Mouse (Mus musculus) hindbrain, embryonic 16.5 days (tissue): ENCODE results near the gene Slc23a2. TPM values are rescaled to one million over a fixed set of nuclear protein-coding genes. Genes with fewer than 3 reads are reported as not detected.

Experiments
- ATAC-seq: fragments of 200-750 bp; cut with Nextera tagmentation; 2 replicates; pipeline ENCODE4 v1.8.0; 2017; ENCODE audit warnings: moderate TSS enrichment, moderate library complexity
- H3K27ac ChIP-seq: fragments of 300-500 bp; sonication (generic); 2 replicates; pipeline ENCODE4 v1.5.1; 2014; ENCODE audit warnings: low read depth, mild to moderate bottlenecking, control low read depth, low read length, moderate library complexity
- H3K27me3 ChIP-seq: fragments of 300-500 bp; sonication (generic); replicated peaks from 2 replicates; pipeline ENCODE4 v1.6.1; 2014; ENCODE audit warnings: low read length; ENCODE audit not compliant: control insufficient read depth, insufficient read depth
- H3K36me3 ChIP-seq: fragments of 300-500 bp; sonication (generic); 2 replicates; pipeline ENCODE4 v1.6.1; 2014; ENCODE audit warnings: mild to moderate bottlenecking, low read length, moderate library complexity, mixed read lengths; ENCODE audit not compliant: control insufficient read depth, insufficient read depth
- H3K4me1 ChIP-seq: fragments of 300-500 bp; sonication (generic); 2 replicates; pipeline ENCODE4 v1.6.1; 2014; ENCODE audit warnings: low read depth, low read length; ENCODE audit not compliant: control insufficient read depth, insufficient read depth
- H3K4me2 ChIP-seq: fragments of 300-500 bp; sonication (generic); 2 replicates; pipeline ENCODE4 v1.6.1; 2014; ENCODE audit warnings: mild to moderate bottlenecking, low read length, control low read depth, moderate library complexity
- H3K4me3 ChIP-seq: fragments of 300-500 bp; sonication (generic); 2 replicates; pipeline ENCODE4 v1.5.1; 2014; ENCODE audit warnings: mild to moderate bottlenecking, low read length, control low read depth, moderate library complexity
- H3K9ac ChIP-seq: fragments of 300-500 bp; sonication (generic); 2 replicates; pipeline ENCODE4 v1.6.1; 2014; ENCODE audit warnings: low read depth, mild to moderate bottlenecking, control low read depth, low read length, moderate library complexity
- H3K9me3 ChIP-seq: fragments of 300-500 bp; sonication (generic); 2 replicates; pipeline ENCODE4 v1.6.1; 2014; ENCODE audit warnings: mild to moderate bottlenecking, low read length, moderate library complexity; ENCODE audit not compliant: control insufficient read depth
- WGBS: fragments of 180-500 bp; shearing (Covaris S2); extraction: QIAGEN DNeasy Blood & Tissue Kit; methylation state at CpG from one replicate; pipeline ENCODE4 v1.1.7; 2014; 5-methylcytosine and 5-hydroxymethylcytosine counted together
- polyA plus RNA-seq: library from polyadenylated mRNA; unstranded; fragments of >200 nt; fragmentation: Nextera tagmentation; extraction: Ambion mirVana; gene quantifications from 2 replicates; pipeline ENCODE4 v1.2.1, GENCODE M21; 2015

Slc23a2 gene
- polyA plus RNA-seq, 1 experiment from 2014 or later, result 40.8 TPM

DNA sequence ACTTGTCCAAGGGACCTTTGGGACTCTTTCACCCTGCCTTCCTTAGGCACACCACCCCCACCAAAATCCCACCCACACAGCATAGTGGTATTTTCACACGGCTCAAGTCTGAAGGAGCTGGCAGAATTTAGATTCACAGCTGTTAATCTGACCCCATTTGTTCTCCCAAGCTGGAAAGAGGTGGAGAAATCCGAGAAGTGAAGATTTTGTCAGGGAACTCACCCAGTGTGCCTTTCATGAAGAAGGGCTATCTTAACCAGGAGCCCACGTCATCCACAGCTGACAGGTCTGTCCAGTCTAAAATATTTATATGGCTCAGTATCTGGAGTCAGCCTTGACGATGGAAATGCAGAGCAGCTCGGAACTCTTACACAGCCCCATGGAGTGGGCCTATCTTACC lies 108.6 kb downstream of the Slc23a2 start:
- no peak overlapping the region for H3K9ac ChIP-seq
- WGBS, result 85% methylated on average over 5 of the region's 5 CpGs
- peaks cover under 1% of the 10 kb centered on the region for H3K4me1 ChIP-seq
- H3K36me3 ChIP-seq, result no peaks in the 10 kb centered on the region
- H3K4me3 ChIP-seq, result no peak overlapping the region
- ATAC-seq, result no peak
- H3K9me3 ChIP-seq, result no peaks in the 10 kb centered on the region
- no peaks in the 10 kb centered on the region for H3K27me3 ChIP-seq
- H3K27ac ChIP-seq, result no peak overlapping the region
- H3K4me2 ChIP-seq, result no peak overlapping the region

DNA sequence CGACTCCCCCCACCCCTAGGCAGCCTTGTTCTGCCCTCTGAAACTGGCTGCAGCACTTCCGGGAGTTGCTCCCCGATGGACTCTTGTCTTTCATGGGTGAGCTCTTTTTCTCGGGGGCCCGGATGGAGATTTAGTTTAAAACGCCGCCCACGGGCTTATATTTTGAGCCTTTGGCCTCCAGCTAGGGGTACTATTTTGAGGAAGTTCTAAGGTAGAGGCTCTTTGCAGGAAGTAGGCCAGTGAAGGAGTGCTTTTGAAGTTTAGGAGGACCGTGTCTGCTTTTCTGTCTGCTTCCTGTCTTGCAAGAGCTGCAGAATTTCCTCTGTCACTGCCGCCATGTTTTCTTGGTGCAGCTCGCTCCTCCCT lies 109.5 kb downstream of the Slc23a2 start:
- Histone ChIP-seq H3K4me2 (no peak overlapping the region), H3K27ac (no peak overlapping the region), H3K4me3 (no peak overlapping the region), H3K27me3 (no peaks in the 10 kb centered on the region), H3K9me3 (no peaks in the 10 kb centered on the region), H3K4me1 (peaks cover 7% of the 10 kb centered on the region), H3K9ac (no peak overlapping the region), H3K36me3 (no peaks in the 10 kb centered on the region)
- WGBS, result 55% methylated on average over 11 of the region's 11 CpGs
- ATAC-seq, result no peak

DNA sequence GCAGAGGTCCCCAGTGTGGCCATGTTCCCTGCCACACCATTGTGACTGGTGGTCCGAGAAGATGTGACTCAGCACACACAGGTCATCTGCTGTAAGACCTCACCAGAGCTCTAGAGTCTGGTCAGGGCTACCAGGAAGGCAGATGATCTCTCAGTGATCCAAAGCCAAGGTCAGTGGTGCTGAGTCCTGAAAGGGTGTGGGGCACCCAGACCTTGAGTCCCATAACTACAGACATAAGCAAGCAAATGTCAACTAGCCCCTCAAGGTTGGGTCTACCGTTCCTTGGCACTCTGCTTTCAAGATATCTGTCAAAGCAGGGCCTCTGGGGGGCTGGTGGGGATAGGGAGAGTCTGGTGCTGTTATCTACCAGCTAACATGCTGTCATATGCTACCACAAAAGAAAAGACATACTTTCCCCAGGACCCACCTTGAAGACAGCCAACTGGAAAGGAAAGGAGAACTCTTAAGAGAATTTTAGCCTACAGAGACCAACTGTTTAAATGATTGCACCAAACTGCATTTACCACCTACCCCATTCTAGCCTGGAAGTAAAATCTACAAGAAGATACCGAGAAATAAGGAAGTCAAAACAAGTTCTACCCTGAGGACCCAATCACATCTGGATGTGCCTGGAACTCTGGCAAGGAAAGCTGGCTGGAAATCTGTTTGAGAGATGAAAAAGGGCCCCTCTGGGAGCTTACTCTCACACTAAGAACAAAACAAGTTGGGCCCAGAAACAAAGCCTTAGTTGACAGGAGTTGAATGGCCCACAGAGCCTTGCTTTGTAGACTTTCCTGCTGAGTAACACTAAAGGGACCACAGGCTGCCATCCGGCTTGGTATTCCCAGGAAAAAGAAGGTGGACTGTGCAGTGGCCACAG lies 110.1 kb downstream of the Slc23a2 start:
- no peak for ATAC-seq
- Histone ChIP-seq H3K4me1 (peaks cover 9% of the 10 kb centered on the region), H3K9ac (no peak overlapping the region), H3K27me3 (no peaks in the 10 kb centered on the region), H3K9me3 (no peaks in the 10 kb centered on the region), H3K27ac (no peak overlapping the region), H3K36me3 (no peaks in the 10 kb centered on the region), H3K4me3 (no peak overlapping the region), H3K4me2 (no peak overlapping the region)
- WGBS, result 60% methylated on average over 4 of the region's 4 CpGs

DNA sequence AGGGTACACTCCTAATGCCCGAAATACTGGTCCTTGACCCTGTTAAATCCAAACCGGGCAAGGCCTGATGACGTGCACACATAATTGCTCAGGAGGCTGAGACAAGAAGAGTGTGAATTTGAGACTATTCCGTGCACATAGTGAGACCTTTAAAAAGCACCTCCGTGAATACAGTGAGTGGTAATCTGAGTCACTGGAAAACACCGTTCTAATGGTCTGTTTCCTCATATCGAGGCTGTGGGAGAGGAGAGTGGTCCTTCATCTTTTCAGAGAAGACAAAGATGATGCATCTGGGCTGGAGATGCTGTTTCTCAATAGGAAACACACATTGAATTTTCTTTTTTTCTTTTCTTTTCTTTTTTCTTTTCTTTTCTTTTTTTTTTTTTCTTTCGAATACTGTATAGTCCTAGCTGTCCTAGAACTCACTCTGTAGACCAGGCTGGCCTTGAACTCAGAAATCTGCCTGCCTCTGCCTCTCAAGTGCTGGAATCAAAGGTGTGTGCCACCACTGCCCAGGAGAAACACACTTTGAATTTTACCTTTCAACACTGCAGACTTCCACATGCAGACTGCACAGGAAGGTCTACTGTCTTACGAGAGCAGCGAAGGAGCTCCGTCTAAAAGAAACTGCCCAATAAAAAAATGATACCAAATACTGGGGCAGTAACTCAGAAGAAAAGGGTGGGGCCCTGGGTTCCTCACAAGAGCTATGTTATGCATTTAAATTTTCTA lies 113.4 kb downstream of the Slc23a2 start:
- 59% methylated on average over 11 of the region's 11 CpGs for WGBS
- H3K27me3 ChIP-seq, result no peaks in the 10 kb centered on the region
- ATAC-seq, result no peak
- peak overlapping the region; percentile 94 for H3K4me2 ChIP-seq
- peak overlapping the region; percentile 79; the same call in 1 of the 2 replicates for H3K9ac ChIP-seq
- H3K4me3 ChIP-seq, result no peak overlapping the region; the same call in 1 of the 2 replicates
- H3K9me3 ChIP-seq, result no peaks in the 10 kb centered on the region
- H3K4me1 ChIP-seq, result peaks cover 18% of the 10 kb centered on the region
- H3K27ac ChIP-seq, result peak overlapping the region; percentile 91
- no peaks in the 10 kb centered on the region for H3K36me3 ChIP-seq

DNA sequence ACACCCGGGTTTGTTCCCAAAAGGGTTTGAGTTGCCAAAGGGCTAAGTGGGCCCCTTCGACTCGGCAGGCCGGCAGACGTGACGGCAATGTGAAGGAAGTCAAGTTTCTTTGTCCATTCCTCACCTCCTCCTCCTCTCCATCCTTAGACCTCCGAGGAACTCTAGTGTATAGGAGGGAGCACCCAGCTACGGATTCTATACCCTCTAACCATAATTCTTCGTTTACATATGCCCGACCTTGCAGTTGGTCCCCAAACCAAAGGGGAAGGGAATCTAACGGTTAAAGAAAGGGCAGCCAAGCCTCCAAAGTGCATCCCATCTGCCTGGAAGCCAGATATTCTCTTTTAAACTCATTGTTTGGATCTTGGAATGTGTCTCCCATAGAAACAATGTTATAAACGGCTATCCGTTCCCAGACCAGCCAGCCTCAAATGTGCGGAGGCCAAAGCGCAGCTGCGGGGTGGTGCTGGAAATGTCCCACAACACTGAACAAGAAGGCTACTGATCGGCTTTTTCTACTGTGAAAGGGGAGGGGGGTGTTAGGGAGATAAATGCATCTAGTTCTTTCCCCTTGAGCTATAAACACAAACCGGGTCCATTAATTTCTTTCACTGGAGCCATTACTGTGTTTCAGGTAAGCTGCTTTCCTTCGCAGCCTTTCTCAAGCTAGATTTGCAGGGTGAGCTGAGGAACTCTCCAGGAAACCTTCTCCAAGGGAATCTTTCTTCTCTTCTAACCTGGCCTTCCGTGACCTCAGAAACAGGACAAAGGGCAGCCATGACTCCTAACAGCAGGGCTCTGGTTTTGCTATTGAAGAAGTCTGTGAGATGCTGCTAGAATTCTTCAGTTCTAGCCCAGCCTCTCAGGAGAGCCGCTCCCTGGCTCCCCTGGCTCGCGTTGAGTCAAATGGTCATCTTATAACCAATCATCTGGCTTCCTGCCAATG lies 114.2 kb downstream of the Slc23a2 start:
- H3K4me3 ChIP-seq, result peak overlapping the region; percentile 62
- peaks cover 18% of the 10 kb centered on the region for H3K4me1 ChIP-seq
- ATAC-seq, result peak; percentile 25
- H3K27me3 ChIP-seq, result no peaks in the 10 kb centered on the region
- H3K4me2 ChIP-seq, result peak overlapping the region; percentile 94
- H3K27ac ChIP-seq, result peak overlapping the region; percentile 91
- H3K36me3 ChIP-seq, result no peaks in the 10 kb centered on the region
- H3K9ac ChIP-seq, result peak overlapping the region; percentile 79
- no peaks in the 10 kb centered on the region for H3K9me3 ChIP-seq
- WGBS, result 3% methylated on average over 23 of the region's 23 CpGs

DNA sequence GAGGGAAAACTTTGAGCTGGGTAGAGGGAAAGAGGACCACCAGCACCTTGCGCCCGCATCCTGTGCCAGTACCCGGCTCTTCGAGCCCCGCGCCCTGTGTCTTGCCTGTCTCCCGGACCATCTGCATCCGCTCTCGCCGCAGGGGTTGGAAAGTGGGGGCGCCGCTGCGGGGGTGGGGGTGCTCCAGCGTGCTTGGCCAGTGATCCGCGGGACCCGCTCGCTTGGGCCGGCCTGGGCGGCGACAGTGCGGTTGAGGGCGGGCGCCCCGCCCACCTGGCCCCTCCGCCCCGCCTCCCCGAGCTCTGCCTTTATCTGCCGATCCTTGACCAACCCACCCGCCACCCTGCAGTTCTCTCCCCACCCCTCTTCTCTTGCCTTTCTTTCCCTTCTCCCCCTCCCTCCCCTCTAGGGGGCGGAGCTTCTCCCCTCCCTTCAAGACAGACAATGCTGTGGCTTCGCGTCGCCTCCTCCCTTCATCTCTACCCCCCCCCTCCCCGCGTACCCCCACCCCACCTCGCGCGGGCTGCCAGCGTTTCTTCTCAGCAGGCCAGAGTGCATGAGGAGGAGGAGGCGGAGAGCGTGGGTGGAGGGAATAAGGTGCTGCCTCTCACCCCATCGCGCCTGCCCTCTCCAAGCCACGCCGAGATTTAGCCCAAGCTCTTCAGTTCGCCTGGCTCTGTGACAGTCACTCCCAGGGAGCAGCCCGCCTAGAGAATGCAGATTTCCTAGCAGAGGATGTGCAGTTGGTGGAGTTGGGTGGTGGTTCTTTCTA lies 115.1 kb downstream of the Slc23a2 start, which contains the start of gene Rassf2:
Gene Rassf2 (minus strand): TSS at position 613 of the 772 bp plus-strand sequence.
- 1% methylated on average over 30 of the region's 48 CpGs for WGBS

DNA sequence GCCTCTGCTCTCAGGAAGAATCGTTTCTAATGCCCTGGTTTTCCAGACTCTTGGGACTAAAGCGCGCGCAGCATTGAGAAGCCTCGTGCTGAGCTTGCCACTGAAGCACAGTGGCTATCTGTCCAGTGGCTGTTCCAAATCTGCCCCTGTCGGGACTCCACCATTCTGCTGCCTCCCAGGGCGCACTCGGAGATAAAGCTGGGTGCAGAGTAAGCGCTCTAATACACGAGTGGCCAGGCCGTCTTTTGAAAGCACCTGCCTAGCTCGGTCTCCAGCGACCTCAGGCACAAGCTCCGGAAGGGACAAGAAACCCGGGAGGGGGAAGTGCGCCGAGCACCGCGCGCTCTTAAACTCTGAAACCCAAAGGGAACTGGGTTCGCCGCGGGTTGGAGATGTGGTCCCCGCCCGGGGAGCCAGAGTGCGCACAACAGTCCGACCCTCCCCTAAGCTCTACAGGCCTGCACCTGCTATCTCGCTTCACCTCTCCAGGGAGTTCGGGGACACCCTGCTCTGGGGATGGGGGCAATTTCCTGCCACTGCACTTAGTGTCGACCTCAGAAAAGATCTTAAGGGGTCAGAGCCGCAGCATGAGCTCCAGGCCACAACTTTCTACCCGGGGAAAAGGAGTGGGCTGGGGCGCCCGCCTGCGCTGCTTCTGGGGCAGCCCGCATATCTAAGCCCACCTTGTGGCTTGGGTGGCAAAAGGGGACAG lies 115.9 kb downstream of the Slc23a2 start:
- peak overlapping the region; percentile 91 for H3K27ac ChIP-seq
- ATAC-seq, result peak; percentile 22
- H3K4me1 ChIP-seq, result peaks cover 21% of the 10 kb centered on the region
- H3K9me3 ChIP-seq, result no peaks in the 10 kb centered on the region
- peak overlapping the region; percentile 62 for H3K4me3 ChIP-seq
- no peaks in the 10 kb centered on the region for H3K36me3 ChIP-seq
- peak overlapping the region; percentile 79 for H3K9ac ChIP-seq
- no peaks in the 10 kb centered on the region for H3K27me3 ChIP-seq
- H3K4me2 ChIP-seq, result peak overlapping the region; percentile 94
- under 1% methylated on average over 36 of the region's 36 CpGs for WGBS

More for the DNA sequence above, 115.1 kb downstream of the Slc23a2 start, which contains the start of gene Rassf2:
- Histone ChIP-seq H3K9me3 (no peaks in the 10 kb centered on the region), H3K4me1 (peaks cover 20% of the 10 kb centered on the region), H3K4me2 (peak within 1 kb of the TSS; percentile 94), H3K36me3 (no peaks in the 10 kb centered on the region), H3K4me3 (peak within 1 kb of the TSS; percentile 62), H3K27ac (peak within 1 kb of the TSS; percentile 91), H3K9ac (peak within 1 kb of the TSS; percentile 79), H3K27me3 (no peaks in the 10 kb centered on the region)
- peak; percentile 90 for ATAC-seq
